Mouse (Mus musculus) embryonic fibroblast, embryonic 13.5 days (primary cell): ENCODE measurements around the gene Ppfibp2. TPM values are rescaled to one million over a fixed set of nuclear protein-coding genes. Genes with fewer than 3 reads are reported as not detected.

Experiments used
- H3K27ac ChIP-seq: 2 replicates; pipeline ENCODE4 v1.5.1; 2012; ENCODE audit warnings: low read length, control low read depth, inconsistent platforms; ENCODE audit not compliant: insufficient read depth
- H3K4me1 ChIP-seq: 2 replicates; pipeline ENCODE4 v1.6.1; 2011; ENCODE audit warnings: low read length; ENCODE audit not compliant: control insufficient read depth, insufficient read depth
- H3K4me3 ChIP-seq: 2 replicates; pipeline ENCODE4 v1.5.1; 2011; ENCODE audit warnings: mild to moderate bottlenecking, control low read depth, low read length; ENCODE audit not compliant: insufficient read depth
- CTCF ChIP-seq: IDR thresholded peaks from 2 replicates; pipeline ENCODE4 v1.5.1; 2011; ENCODE audit warnings: mild to moderate bottlenecking, control low read depth, low read length, moderate library complexity, borderline replicate concordance; ENCODE audit not compliant: insufficient read depth
- POLR2A ChIP-seq: IDR thresholded peaks from 2 replicates; pipeline ENCODE4 v1.6.1; 2011; ENCODE audit warnings: low read depth, mild to moderate bottlenecking, control low read depth, low read length, moderate library complexity
- polyA plus RNA-seq: library from polyadenylated mRNA; stranded (reverse); fragments of >200 nt; gene quantifications from 2 replicates; pipeline ENCODE4 v1.2.4, GENCODE M21; 2011; ENCODE audit warnings: low read depth; ENCODE audit not compliant: missing spikeins, insufficient read length

Ppfibp2 gene
- polyA plus RNA-seq, 1 experiment, result 2.0 TPM

DNA sequence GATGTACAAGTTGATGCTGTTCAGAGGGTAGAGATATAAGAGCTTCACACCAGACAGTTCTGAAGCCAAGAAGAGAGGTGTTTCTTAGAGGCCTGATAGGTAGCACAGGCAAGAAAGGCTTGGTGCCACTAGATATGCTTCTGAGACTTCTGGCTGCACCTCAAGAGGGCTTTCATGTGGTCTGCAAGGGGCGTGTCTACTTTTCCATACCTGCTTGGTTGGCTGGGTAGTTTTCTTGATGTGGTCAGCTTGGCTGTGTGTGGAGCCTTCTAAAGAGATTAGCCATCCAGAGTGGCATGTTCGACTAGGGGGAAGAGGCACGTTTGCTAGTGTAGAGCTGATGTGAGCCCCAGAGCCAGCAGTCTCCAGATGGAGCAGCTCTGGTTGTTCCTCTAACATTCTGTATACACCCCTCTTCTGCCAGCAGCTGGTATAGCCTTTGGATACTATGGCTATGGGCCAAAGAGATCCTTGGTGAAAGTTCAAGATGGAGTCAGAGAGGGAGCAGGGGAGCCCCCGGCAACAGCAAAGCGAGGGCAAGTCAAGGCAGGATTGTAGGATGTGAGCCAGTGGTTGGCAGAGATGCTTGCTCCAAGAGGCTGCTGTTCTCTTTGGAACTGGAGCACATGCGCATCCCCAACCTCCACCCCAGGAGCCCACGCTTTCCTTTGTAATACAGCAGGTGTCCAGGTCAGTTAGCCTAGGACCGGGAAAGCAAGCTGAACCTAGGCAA lies 64.3 kb downstream of the Ppfibp2 start:
- Histone ChIP-seq H3K4me1 (no peaks in the 10 kb centered on the region), H3K4me3 (no peak overlapping the region), H3K27ac (no peak overlapping the region)
- TF ChIP-seq POLR2A, result no peak
- TF ChIP-seq CTCF, result no peak

DNA sequence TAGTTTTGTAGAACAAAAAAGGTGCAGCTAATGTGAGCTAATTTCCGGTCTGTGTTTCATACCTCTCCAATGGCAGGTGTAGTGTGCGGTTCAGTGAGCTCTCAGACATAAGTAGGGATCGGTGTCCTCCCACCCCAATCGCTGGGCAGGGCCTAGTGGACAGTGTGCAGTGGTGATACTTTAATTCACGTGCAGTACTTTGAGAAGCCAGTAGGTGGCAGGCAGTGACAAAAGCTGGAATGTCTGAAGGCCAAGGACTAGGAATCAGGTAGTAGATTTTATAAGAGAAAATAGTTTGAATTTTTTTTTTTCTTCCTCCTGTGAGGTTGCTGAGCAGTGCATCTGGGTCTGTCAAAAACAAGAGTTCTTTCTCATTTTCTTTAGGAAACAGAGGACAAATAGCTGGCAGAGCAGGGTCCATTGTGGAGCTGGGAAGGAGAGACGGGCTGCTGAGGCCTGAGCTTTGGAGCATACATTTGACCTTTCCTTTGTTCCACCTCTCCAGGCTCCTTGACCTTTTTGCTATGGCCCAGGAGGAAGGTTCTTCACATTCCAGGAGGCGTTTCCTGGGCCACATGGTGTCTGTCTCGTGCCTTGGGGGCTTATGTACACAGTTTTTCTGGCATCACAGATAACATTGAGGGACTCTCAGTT lies 66.3 kb downstream of the Ppfibp2 start:
- Histone ChIP-seq H3K4me1 (peaks cover 14% of the 10 kb centered on the region), H3K27ac (no peak overlapping the region), H3K4me3 (no peak overlapping the region)
- peak; percentile 52; the same call in 1 of the 2 replicates for TF ChIP-seq CTCF
- TF ChIP-seq POLR2A, result no peak

DNA sequence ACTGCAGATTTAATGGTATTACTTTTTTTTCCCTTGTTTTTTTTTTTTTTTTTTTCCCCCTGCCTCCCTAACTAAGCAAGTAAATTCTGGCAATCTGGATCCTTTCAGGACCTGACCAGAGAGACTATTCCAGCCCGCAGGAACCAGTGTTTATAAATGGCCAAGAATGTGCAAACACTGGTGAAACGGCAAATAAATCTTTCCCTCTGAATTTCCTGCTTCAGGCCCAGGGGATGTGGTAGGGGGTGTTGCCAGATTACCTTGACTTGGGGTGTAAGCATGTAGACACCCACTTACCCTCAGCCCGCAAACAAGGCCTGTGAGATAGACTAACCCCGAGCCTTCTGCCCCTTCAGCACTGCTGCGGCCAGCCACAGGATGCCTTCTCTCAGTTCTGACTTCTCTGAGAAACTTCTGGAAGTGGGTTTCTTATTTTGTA lies 66.9 kb downstream of the Ppfibp2 start:
- H3K4me3 ChIP-seq, result no peak overlapping the region
- no peak for TF ChIP-seq POLR2A
- TF ChIP-seq CTCF, result no peak
- H3K27ac ChIP-seq, result no peak overlapping the region
- H3K4me1 ChIP-seq, result peaks cover 14% of the 10 kb centered on the region

DNA sequence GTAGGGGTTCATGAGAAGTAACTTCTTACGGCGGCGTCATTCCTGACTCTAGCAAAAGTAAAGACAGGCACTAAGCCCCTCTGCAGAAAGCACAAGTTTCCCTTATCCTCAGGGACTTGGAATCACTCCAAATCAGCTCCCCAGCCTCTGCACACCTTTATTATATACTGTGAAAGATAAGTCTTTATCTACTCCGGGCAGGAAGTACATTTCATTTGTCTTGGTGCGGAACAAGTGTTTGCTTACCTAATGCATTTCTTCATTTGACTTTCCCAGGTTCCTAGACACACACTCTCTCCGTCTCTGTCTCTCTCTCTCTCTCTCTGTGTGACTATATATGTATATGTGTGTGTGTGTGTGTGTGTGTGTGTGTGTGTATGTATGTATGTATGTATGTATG lies 68.6 kb downstream of the Ppfibp2 start:
- no peak overlapping the region for H3K4me3 ChIP-seq
- TF ChIP-seq CTCF (no peak), POLR2A (no peak)
- H3K27ac ChIP-seq, result no peak overlapping the region
- peaks cover 14% of the 10 kb centered on the region for H3K4me1 ChIP-seq

DNA sequence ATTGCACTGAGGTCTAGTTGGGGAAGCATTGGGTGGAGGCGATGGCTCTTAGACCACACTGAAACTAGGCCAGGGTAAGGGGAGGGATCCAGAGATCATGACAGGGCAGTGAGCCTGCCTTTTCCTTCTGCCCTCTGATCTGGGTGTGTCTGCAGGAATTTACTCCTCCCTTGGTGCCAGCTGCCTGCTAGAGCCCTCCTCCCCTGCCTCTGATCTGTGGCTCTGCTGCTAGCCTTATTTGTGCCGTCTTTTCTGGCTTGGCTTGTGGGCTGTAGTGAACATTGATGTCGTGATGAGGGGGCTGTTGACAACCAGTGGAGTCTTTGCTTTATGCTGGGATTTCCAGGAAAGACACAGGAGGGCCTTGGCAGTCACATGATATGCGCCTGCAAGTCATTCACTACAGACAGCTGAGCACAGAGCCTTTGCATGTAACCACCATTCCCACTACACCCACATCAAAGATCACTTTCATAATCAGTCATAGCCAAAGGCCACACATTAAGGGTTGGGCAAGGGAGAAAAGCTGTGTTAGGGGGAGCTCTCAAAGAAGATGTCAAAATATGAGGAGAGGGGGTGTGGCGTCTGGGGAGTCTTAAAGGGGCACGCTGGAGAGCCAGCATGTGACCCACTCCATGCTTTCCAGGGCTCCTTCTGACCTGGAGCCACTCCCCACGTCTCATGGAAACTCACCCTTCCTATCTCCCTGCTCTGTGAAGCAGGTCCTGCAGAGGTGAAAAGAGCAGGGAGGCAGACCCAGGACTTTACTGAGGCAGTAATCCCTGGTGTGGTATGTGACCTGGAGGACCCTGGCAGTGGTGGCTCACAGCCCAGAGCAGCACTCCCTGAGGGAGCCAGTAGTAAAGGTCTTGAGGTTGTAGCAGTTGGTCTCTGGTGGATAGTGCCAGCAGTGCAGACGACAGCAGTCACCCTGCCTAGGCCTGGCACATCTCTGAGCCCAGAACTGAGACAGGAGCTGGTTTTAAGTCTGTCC lies 69.4 kb downstream of the Ppfibp2 start:
- Histone ChIP-seq H3K4me1 (peaks cover 14% of the 10 kb centered on the region), H3K4me3 (no peak overlapping the region), H3K27ac (peak overlapping the region; percentile 71; the same call in 1 of the 2 replicates)
- TF ChIP-seq POLR2A, result no peak
- no peak for TF ChIP-seq CTCF

DNA sequence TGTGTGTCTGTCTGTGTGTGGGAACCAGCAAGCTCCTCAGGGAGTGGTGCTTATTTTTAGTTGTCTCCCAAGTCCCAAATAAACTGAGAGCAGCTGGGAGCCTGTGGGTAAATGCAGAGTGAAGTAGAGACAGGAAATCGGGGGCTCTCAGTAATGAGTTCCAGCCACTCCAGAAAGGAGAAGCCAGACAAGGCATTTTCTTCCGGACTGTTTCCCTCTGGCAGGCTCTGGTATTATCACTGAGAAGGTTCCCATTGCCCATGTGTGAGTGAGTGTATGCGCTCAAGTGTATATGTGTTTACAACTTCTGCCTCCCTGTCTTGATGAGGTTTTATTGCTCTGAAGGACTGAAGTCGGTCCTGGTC lies 70.2 kb downstream of the Ppfibp2 start:
- H3K4me3 ChIP-seq, result 0 out of 2 replicates have a peak overlapping the region, but pooled peaks have one; percentile 12
- H3K27ac ChIP-seq, result peak overlapping the region; percentile 71
- TF ChIP-seq CTCF (no peak), POLR2A (no peak)
- H3K4me1 ChIP-seq, result peaks cover 14% of the 10 kb centered on the region

DNA sequence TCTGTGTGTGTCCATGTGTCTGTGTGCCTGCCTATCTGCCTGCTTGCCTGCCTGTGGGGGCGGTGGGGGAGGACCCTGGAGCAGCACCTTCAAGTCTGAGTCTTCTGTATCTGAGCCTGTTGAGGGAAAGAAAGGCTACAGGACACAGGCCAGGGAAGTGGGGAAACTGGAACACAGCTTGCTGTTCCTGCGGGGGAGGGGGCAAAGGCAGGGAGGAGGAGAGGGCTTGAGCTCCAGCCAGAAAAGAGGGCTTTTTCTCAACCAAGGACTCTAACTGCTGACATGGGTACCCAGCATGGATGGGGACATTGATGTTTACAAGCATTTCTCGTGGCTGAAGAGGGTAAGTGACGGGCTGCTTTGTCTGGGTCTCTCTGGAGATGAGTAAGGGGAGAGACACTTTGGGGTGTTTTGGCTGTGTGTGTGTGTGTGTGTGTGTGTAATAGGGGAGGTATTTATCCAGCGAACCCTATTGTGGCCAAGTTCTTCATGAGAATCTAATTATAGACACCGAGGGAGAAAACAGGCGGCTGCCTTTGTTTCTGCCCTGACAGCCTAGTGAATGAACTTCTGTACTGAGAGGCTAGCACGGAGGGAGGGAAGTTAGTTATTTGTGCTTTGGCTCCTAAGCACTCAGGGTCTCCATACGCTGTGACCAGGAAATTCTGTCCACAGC lies 70.7 kb downstream of the Ppfibp2 start:
- no peak for TF ChIP-seq POLR2A
- TF ChIP-seq CTCF, result no peak
- Histone ChIP-seq H3K4me1 (peaks cover 14% of the 10 kb centered on the region), H3K27ac (peak overlapping the region; percentile 71), H3K4me3 (peak overlapping the region; percentile 12)

- peak overlapping the region; percentile 12 for H3K4me3 ChIP-seq
- TF ChIP-seq POLR2A (no peak), CTCF (no peak)
Observed at GRCm38 (mm10) chr7:107666262-107666902, 71.4 kb downstream of the Ppfibp2 start.

DNA sequence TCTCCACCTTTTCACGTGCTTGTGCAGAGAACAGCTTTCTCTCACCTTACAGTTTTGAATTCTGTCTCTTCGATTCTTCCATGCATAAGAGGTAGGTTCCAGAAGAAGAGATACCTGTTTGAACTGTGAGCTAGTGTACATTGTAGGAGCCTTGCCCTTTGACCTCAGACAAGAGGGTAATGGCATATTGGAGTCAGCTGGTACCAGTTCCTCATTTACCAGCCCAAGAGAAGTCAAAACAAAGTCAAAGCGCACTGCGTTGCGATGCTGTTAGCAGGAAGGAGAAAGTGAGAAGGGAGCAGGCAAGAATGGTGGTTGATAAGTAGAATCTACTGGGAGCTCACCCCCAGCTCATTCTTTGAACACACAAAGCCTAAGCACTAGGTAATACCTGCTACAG lies 73.5 kb downstream of the Ppfibp2 start:
- Histone ChIP-seq H3K4me3 (no peak overlapping the region), H3K27ac (no peak overlapping the region), H3K4me1 (peaks cover 14% of the 10 kb centered on the region)
- TF ChIP-seq POLR2A, result no peak
- TF ChIP-seq CTCF, result no peak

More at GRCm38 (mm10) chr7:107666262-107666902, 71.4 kb downstream of the Ppfibp2 start:
- Histone ChIP-seq H3K4me1 (peaks cover 14% of the 10 kb centered on the region), H3K27ac (no peak overlapping the region)
